Mouse (Mus musculus): ENCODE data around the gene Ten1. TPM values are rescaled to one million over a fixed set of nuclear protein-coding genes. Genes with fewer than 3 reads are reported as not detected.
A peak's percentile ranks its signal among the peaks of the same experiment; 100 is the strongest.

Gene Ten1
- total and polyA plus RNA-seq, 3 experiments: 70.4 to 76.5 (median 74.4) TPM

GRCm38 (mm10) chr11:116215181-116215580 is 16.5 kb downstream of the Ten1 start:
- peaks cover 21 to 38% of the 10 kb centered on the region in 2 experiments for H3K4me1 ChIP-seq (ENCODE audit: control insufficient read depth in 1 of 2, insufficient read depth in 2 of 2)
- dilution Hi-C loops (cut with MboI; ENCODE audit: extremely low pct_ligation_motif_present, extremely low pct_unique_long_range_greater_than_20kb, low sequenced_read_pairs): no loop called here

GRCm38 (mm10) chr11:116215991-116216390 is 17.3 kb downstream of the Ten1 start:
- peaks cover 2% of the 10 kb centered on the region for H3K9me3 ChIP-seq (replicated peaks; ENCODE audit: low read length)
- dilution Hi-C loops (cut with MboI; ENCODE audit: extremely low pct_ligation_motif_present, extremely low pct_unique_long_range_greater_than_20kb, low sequenced_read_pairs) (no loop called here), in situ Hi-C loops (cut with MboI; ENCODE audit: low pct_ligation_motif_present, low pct_unique_long_range_greater_than_20kb, low sequenced_read_pairs) (no loop called here)
- H3K27me3 ChIP-seq (replicated peaks): no peaks in the 10 kb centered on the region
- H3K27ac ChIP-seq (ENCODE audit: insufficient read depth, low read depth): no peak overlapping the region
- H3K79me2 ChIP-seq (replicated peaks; ENCODE audit: control insufficient read depth, extremely low read depth, insufficient read depth, poor library complexity, severe bottlenecking): no peaks in the 10 kb centered on the region
- H3K4me1 ChIP-seq (ENCODE audit: control insufficient read depth in 1 of 2, insufficient read depth in 2 of 2): peaks cover 21 to 40% of the 10 kb centered on the region in 2 experiments
- peak; percentile 86 for DNase-seq (ENCODE audit: extremely low read depth)
- TF ChIP-seq IRF4 (IDR thresholded peaks at IDR 0.05; ENCODE audit: low read depth, low read length) (peak; percentile 22; the same call in 1 of the 2 replicates), MXI1 (IDR thresholded peaks at IDR 0.05; ENCODE audit: low read depth, low read length) (no peak; the same call in 1 of the 2 replicates), MEF2A (IDR thresholded peaks at IDR 0.05; ENCODE audit: borderline replicate concordance, low read depth, low read length) (0 out of 2 replicates have a peak, but pooled peaks have one; percentile 32), RCOR1 (conservative IDR thresholded peaks at IDR 0.05; ENCODE audit: low read depth, low read length) (0 out of 2 replicates have a peak, but pooled peaks have one; percentile 48), ZC3H11A (IDR thresholded peaks at IDR 0.05; ENCODE audit: low read depth, low read length) (no peak), MAX (IDR thresholded peaks at IDR 0.05; ENCODE audit: low read length) (peak; percentile 37; the same call in 1 of the 2 replicates), TCF12 (IDR thresholded peaks at IDR 0.05; ENCODE audit: low read depth, low read length) (peak; percentile 14; the same call in 1 of the 2 replicates), BHLHE40 (IDR thresholded peaks at IDR 0.05; ENCODE audit: low read depth, low read length) (peak; percentile 69), EP300 (IDR thresholded peaks at IDR 0.05; ENCODE audit: low read length) (peak; percentile 38; the same call in 1 of the 2 replicates)
- no peak overlapping the region for H3K4me2 ChIP-seq (ENCODE audit: insufficient read depth, low read depth, poor library complexity, severe bottlenecking)
- peaks cover 7 to 31% of the 10 kb centered on the region in 2 experiments for H3K36me3 ChIP-seq (replicated peaks in 1 of 2; ENCODE audit: control insufficient read depth in 1 of 2, insufficient read depth in 1 of 2, low read length in 1 of 2)
- no peak overlapping the region for H3K9ac ChIP-seq (ENCODE audit: insufficient read depth, low read depth)
- no peak overlapping the region for H3K4me3 ChIP-seq (replicated peaks in 1 of 3; ENCODE audit: low read depth in 2 of 3, low read length in 2 of 3, poor library complexity in 1 of 3)

More at GRCm38 (mm10) chr11:116215181-116215580, 16.5 kb downstream of the Ten1 start:
- no peaks in the 10 kb centered on the region for H3K9me3 ChIP-seq (replicated peaks; ENCODE audit: low read length)
- no peak overlapping the region for H3K4me2 ChIP-seq (ENCODE audit: insufficient read depth, low read depth, poor library complexity, severe bottlenecking)
- no peak overlapping the region for H3K27ac ChIP-seq (ENCODE audit: insufficient read depth, low read depth)
- DNase-seq (ENCODE audit: extremely low read depth): peak; percentile 56
- in situ Hi-C loops (cut with MboI; ENCODE audit: low pct_ligation_motif_present, low pct_unique_long_range_greater_than_20kb, low sequenced_read_pairs): no loop called here
- H3K27me3 ChIP-seq (replicated peaks): no peaks in the 10 kb centered on the region
- no peak overlapping the region for H3K9ac ChIP-seq (ENCODE audit: insufficient read depth, low read depth)
- no peak overlapping the region for H3K4me3 ChIP-seq (replicated peaks in 1 of 3; ENCODE audit: low read depth in 2 of 3, low read length in 2 of 3, poor library complexity in 1 of 3)
- TF ChIP-seq CTCF (conservative IDR thresholded peaks at IDR 0.05 in 1 of 2, IDR thresholded peaks at IDR 0.05 in 1 of 2; ENCODE audit: low read depth in 2 of 2, low read length in 2 of 2) (peak in 1 of 2 experiments; percentile 57; a peak in 3 of 4 replicates), ZNF384 (IDR thresholded peaks at IDR 0.05; ENCODE audit: low read depth, low read length) (no peak), SMC3 (IDR thresholded peaks at IDR 0.05; ENCODE audit: low read depth, low read length) (peak; percentile 20; the same call in 1 of the 2 replicates), MYC (IDR thresholded peaks at IDR 0.05; ENCODE audit: low read depth, low read length) (no peak), RAD21 (IDR thresholded peaks at IDR 0.05; ENCODE audit: low read depth, low read length) (peak; percentile 4)
- peaks cover 9 to 34% of the 10 kb centered on the region in 2 experiments for H3K36me3 ChIP-seq (replicated peaks in 1 of 2; ENCODE audit: control insufficient read depth in 1 of 2, insufficient read depth in 1 of 2, low read length in 1 of 2)
- no peaks in the 10 kb centered on the region for H3K79me2 ChIP-seq (replicated peaks; ENCODE audit: control insufficient read depth, extremely low read depth, insufficient read depth, poor library complexity, severe bottlenecking)
